Mouse (Mus musculus) spleen, adult 10 weeks (tissue): ENCODE results near the gene Msl3. TPM values are rescaled to one million over a fixed set of nuclear protein-coding genes. Genes with fewer than 3 reads are reported as not detected.

ENCODE experiments used
- polyA plus RNA-seq: library from polyadenylated mRNA; stranded (reverse); fragments of 350-450 nt; fragmentation: Illumina TruSeq; extraction: RNeasy Lipid Tissue Mini Kit (QIAGEN cat#74804); gene quantifications from one replicate; pipeline ENCODE4 v1.2.3, GENCODE M21; 2015; ENCODE audit warnings: low replicate concordance; ENCODE audit not compliant: insufficient read depth

Msl3 gene
- polyA plus RNA-seq, result 56.1 TPM

DNA sequence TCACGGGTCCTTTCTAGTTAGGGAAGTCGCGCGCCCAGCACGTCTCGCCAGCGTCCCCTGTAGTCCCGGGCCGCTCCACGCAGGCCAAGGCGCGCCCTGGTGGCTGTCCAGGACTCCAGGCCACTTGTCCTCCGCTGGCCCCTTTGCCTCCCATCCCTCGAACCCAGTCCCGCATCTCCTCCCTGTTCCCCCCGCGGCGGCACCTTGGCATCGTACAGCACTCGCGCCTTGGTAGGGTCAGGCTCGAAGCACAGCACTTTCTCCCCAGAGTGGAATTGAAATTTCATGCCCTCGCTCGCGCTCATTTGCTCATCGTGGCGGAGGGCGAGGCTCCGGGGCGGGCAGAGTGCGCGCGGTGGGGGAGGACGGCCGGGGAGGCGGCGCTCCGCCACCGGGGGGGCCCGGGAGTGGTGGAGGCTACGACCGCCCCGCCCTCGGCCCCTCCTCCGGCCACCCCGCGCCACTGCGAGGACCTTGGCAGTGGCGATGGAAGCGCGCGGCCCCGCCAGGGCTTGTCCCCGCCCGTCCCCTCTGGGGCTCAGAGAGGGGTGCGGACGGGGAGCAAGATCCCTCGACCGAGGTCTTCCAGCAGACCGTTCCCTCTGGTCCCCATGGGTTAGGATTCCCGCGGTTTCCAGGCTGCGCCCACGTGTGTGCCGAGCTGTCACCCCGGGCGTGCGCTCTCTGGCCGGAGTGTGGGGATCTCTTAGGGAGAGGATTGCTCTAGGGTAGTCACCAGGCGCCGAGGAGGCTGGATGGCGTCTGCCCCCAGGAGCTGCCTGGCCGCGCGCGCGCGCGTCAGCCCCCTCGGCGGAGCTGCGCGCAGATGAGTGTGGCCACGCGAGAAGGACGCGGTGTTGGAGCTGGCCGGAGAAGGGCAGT, at the start of gene Msl3:
TSS of gene Msl3 (minus strand) at position 374 of the 882 bp plus-strand sequence.

Other genes with a start within 250 kb of the Msl3 start
- gene Frmpd4, start 96.7 kb downstream of the Msl3 start, polyA plus RNA-seq, result 0.03 TPM
- 13.0 TPM for gene Arhgap6, start 121.2 kb upstream of the Msl3 start, polyA plus RNA-seq